Mouse (Mus musculus): Measurements from ENCODE around the gene Ifit2. TPM values are rescaled to one million over a fixed set of nuclear protein-coding genes. Genes with fewer than 3 reads are reported as not detected.

The Ifit2 gene
- polyA plus RNA-seq (2012; rRNA removed; ENCODE audit: low replicate concordance) = 0.07 and 0.08 TPM in 2 replicates

DNA sequence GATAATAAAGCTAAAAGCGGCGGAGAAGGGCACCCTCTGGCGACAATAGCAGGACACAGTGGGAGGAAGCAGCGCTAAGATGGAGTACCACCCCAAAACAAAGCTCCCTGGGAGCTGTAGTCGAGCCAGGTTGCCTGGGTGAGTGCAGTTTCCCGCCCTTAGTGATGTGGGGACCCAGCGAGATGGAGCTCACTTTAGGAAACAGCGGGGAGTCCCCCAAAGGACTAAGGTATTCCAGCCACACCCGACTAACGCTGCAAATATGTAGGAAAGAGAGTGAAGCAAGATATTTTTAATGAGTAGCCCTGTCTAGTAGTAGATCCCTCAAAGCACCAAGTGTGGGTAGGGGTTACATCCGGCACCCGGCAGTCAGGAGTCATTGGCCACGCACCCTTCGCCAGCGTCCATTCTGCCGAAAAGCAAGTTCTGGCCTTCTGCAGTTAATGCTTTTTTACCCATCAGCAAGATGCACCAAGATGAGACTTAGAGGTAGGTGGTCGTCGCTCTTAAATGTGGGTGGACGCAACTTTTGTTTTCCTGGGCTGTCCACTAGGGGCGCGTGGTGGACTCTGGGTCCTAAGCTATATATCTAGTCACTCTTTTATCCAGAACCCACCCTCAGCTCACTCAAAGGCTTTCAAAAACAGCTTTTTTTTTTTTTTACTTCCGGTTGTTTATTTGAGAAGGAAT lies at the start of gene Ifit2:
Gene Ifit2 (plus strand): TSS at position 161 of the 690 bp plus-strand sequence.

GRCm38 (mm10) chr19:34526941-34527682 lies 23.4 kb upstream of the Ifit2 start, which contains the start of gene Lipa:
Gene Lipa (minus strand): TSS chr19:34527474.

GRCm38 (mm10) chr19:34583126-34583766 lies 32.8 kb downstream of the Ifit2 start, which contains the start of gene Ifit3:
Gene Ifit3 (plus strand): TSS chr19:34583531.

GRCm38 (mm10) chr19:34601888-34602287 lies 51.4 kb downstream of the Ifit2 start, which contains the start of gene Ifit1bl1:
Gene Ifit1bl1 (minus strand): TSS chr19:34601956.

GRCm38 (mm10) chr19:34607237-34608051 lies 57.0 kb downstream of the Ifit2 start, which contains the start of gene Ifit3b:
Gene Ifit3b (plus strand): TSS chr19:34607970.

Other genes with a start within 250 kb of the Ifit2 start
- 7.0 and 8.7 TPM in 2 replicates for gene Ch25h, start 75.5 kb upstream of the Ifit2 start, polyA plus RNA-seq (2012; rRNA removed; ENCODE audit: low replicate concordance)
- 14.6 and 22.6 TPM in 2 replicates for gene Lipa, start 23.2 kb upstream of the Ifit2 start, polyA plus RNA-seq (2012; rRNA removed; ENCODE audit: low replicate concordance)
- gene Ifit3, start 32.8 kb downstream of the Ifit2 start, polyA plus RNA-seq (2012; rRNA removed; ENCODE audit: low replicate concordance) = 0.28 and 0.59 TPM in 2 replicates
- gene Ifit1bl1, start 51.3 kb downstream of the Ifit2 start, polyA plus RNA-seq (2012; rRNA removed; ENCODE audit: low replicate concordance) = 1.1 and 3.6 TPM in 2 replicates
- gene Ifit3b, start 57.3 kb downstream of the Ifit2 start, polyA plus RNA-seq (2012; rRNA removed; ENCODE audit: low replicate concordance) = 0.15 and 0.31 TPM in 2 replicates
- 1.3 and 2.3 TPM in 2 replicates for gene Ifit1bl2, start 90.0 kb downstream of the Ifit2 start, polyA plus RNA-seq (2012; rRNA removed; ENCODE audit: low replicate concordance)
- 0.90 and 8.1 TPM in 2 replicates for gene Ifit1, start 90.2 kb downstream of the Ifit2 start, polyA plus RNA-seq (2012; rRNA removed; ENCODE audit: low replicate concordance)
- 0.31 and 2.3 TPM in 2 replicates for gene Slc16a12, start 196.6 kb downstream of the Ifit2 start, polyA plus RNA-seq (2012; rRNA removed; ENCODE audit: low replicate concordance)